Mouse (Mus musculus) megakaryocyte, embryonic 14.5 days (primary cell): Measurements from ENCODE around the gene Slc6a8.

ENCODE experiments used
- FLI1 ChIP-seq: IDR thresholded peaks from 2 replicates; pipeline ENCODE4 v1.6.1; 2012; ENCODE audit warnings: low read length, inconsistent platforms, mixed read lengths
- GATA1 ChIP-seq: IDR thresholded peaks from 3 replicates; pipeline ENCODE4 v1.6.1; 2012; ENCODE audit warnings: mixed read lengths, low read length, inconsistent platforms, borderline replicate concordance

DNA sequence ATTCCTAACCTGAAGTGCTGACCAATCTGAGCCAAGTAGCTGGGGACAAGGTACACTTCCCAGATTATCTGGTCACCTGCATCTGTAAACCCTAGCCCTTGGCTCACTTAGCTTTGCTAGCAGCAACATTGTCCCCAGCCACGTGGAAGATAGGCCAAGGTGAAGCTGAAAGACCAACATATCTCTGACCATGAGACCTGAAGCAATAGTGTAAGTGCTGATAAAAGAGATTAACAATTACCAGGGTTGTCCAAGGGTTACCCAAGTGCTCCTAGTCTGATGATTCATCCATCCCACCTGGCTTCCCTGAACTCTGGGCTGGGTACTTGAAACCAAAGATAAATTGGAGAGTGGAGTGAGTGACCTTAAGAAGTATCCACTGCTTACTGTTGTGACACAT, 58.0 kb downstream of the Slc6a8 start:
- no peak for TF ChIP-seq GATA1
- TF ChIP-seq FLI1, result no peak
